Mouse (Mus musculus): ENCODE data around the gene Kdm1b. TPM values are rescaled to one million over a fixed set of nuclear protein-coding genes. Genes with fewer than 3 reads are reported as not detected.
A peak's percentile ranks its signal among the peaks of the same experiment; 100 is the strongest.

The Kdm1b gene
- polyA plus RNA-seq, 1 experiment from 2014 or later = 9.9 TPM

DNA sequence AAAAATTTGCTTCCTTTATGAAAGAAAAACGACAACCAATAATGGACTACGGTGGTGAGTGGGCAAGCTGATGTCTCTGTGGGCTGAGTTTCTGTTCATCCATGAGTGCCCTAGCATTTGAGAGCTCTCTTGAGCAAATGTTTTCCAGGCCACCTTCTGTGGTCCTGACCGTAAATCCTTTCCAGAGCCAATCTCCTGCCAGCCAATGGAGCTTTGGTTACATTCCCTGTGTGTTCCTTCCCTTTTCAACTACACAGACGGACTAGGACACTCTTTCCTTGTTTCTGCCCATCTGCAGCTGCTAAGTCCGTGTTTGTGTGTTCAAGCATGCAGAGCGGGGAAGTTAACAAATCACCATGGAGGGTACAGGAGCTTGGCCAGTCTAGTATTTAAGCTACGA, 22.5 kb upstream of the Kdm1b start:
- Histone ChIP-seq H3K4me1 (ENCODE audit: control insufficient read depth, insufficient read depth, low read length) (no peaks in the 10 kb centered on the region), H3K36me3 (ENCODE audit: control insufficient read depth, insufficient read depth) (no peaks in the 10 kb centered on the region), H3K27ac (ENCODE audit: low read length) (no peak overlapping the region), H3K9me3 (replicated peaks; ENCODE audit: control insufficient read depth, low read length) (no peaks in the 10 kb centered on the region), H3K27me3 (ENCODE audit: control insufficient read depth, insufficient read depth, low read length) (no peaks in the 10 kb centered on the region), H3K4me3 (ENCODE audit: low read length) (no peak overlapping the region), H3K9ac (ENCODE audit: low read length) (no peak overlapping the region), H3K4me2 (ENCODE audit: low read depth, low read length) (no peak overlapping the region)
- 75% methylated on average over 7 of the region's 7 CpGs for WGBS
- ATAC-seq (replicated peaks; ENCODE audit: extremely low read depth, insufficient read depth, low FRiP score) = no peak

DNA sequence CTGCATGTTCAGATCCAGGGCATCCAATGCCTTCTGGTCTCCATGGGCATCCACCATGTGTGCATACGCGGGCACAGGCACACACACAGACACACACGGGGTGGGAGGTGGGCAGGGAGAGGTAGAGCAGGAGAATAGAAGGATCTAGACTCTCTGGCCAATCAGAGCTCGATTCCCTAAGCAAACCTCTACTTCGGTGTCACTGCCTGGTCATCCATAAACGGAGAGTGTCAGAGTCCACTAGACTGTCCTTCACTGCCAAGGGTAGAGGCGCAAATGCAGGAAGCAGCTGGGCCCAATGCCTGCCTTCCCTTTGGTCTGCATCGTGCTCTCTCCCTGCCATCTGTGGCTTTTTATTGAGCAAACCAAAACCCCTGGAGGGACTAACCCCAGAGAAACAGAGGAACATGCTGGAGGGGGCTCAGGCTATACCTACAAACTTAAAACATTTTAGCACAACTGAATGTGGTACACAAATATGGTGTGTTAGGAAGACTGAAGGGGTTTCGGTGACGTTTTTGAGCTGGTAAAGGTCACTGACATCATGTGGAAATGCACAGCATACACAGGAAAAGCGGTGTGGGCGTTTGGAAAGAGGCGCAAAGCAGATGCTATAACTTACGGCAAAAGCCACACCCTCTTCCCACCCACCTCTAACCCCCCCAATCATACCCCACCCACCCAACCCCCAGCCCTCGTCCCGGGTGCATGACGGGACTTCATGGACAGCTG, 12.8 kb upstream of the Kdm1b start:
- H3K27me3 ChIP-seq (ENCODE audit: control insufficient read depth, insufficient read depth, low read length) = no peaks in the 10 kb centered on the region
- no peak overlapping the region for H3K9ac ChIP-seq (ENCODE audit: low read length)

GRCm38 (mm10) chr13:47033602-47034001, 9.7 kb upstream of the Kdm1b start:
- ATAC-seq (replicated peaks; ENCODE audit: extremely low read depth, insufficient read depth, low FRiP score) = no peak
- H3K4me3 ChIP-seq (ENCODE audit: low read length) = no peak overlapping the region
- no peak overlapping the region for H3K9ac ChIP-seq (ENCODE audit: low read length)
- peaks cover 5% of the 10 kb centered on the region; the same call in 1 of the 2 replicates for H3K4me1 ChIP-seq (ENCODE audit: control insufficient read depth, insufficient read depth, low read length)
- no peak overlapping the region for H3K27ac ChIP-seq (ENCODE audit: low read length)
- H3K36me3 ChIP-seq (ENCODE audit: control insufficient read depth, insufficient read depth) = no peaks in the 10 kb centered on the region
- H3K4me2 ChIP-seq (ENCODE audit: low read depth, low read length) = no peak overlapping the region
- no peaks in the 10 kb centered on the region for H3K9me3 ChIP-seq (replicated peaks; ENCODE audit: control insufficient read depth, low read length)
- no peaks in the 10 kb centered on the region for H3K27me3 ChIP-seq (ENCODE audit: control insufficient read depth, insufficient read depth, low read length)
- WGBS = 87% methylated on average over 4 of the region's 4 CpGs

More for the DNA sequence above, 12.8 kb upstream of the Kdm1b start:
- Histone ChIP-seq H3K36me3 (ENCODE audit: control insufficient read depth, insufficient read depth) (no peaks in the 10 kb centered on the region), H3K4me1 (ENCODE audit: control insufficient read depth, insufficient read depth, low read length) (peaks cover 5% of the 10 kb centered on the region; the same call in 1 of the 2 replicates), H3K27ac (ENCODE audit: low read length) (no peak overlapping the region), H3K4me2 (ENCODE audit: low read depth, low read length) (no peak overlapping the region), H3K9me3 (replicated peaks; ENCODE audit: control insufficient read depth, low read length) (no peaks in the 10 kb centered on the region), H3K4me3 (ENCODE audit: low read length) (no peak overlapping the region)
- no peak for ATAC-seq (replicated peaks; ENCODE audit: extremely low read depth, insufficient read depth, low FRiP score)
- WGBS = 85% methylated on average over 17 of the region's 17 CpGs

DNA sequence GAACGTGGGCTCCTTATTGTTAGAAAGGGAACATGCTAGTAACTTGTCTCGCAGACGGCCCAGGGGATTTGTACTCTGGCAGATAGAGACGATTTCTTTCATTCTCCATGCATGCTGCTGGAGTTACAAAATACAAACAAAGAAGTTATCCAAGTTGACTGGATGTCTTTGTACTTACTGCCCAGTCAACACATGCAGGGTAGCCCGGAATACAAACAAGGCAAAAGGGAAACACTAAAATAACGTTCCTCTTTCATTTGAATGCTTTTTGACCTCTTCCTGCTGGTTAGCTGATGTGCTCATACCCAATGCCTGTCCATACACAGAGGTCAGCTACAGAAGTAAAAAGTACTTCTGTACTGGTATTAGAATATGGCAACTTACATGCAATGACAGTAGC, 5.4 kb upstream of the Kdm1b start:
- H3K9ac ChIP-seq (ENCODE audit: low read length) = no peak overlapping the region
- H3K4me3 ChIP-seq (ENCODE audit: low read length) = no peak overlapping the region
- no peak overlapping the region for H3K27ac ChIP-seq (ENCODE audit: low read length)
- H3K4me1 ChIP-seq (ENCODE audit: control insufficient read depth, insufficient read depth, low read length) = peaks cover 5% of the 10 kb centered on the region; the same call in 1 of the 2 replicates
- no peaks in the 10 kb centered on the region for H3K36me3 ChIP-seq (ENCODE audit: control insufficient read depth, insufficient read depth)
- no peaks in the 10 kb centered on the region for H3K27me3 ChIP-seq (ENCODE audit: control insufficient read depth, insufficient read depth, low read length)
- H3K9me3 ChIP-seq (replicated peaks; ENCODE audit: control insufficient read depth, low read length) = no peaks in the 10 kb centered on the region
- no peak overlapping the region for H3K4me2 ChIP-seq (ENCODE audit: low read depth, low read length)
- WGBS = 78% methylated on average over 6 of the region's 6 CpGs
- no peak for ATAC-seq (replicated peaks; ENCODE audit: extremely low read depth, insufficient read depth, low FRiP score)

DNA sequence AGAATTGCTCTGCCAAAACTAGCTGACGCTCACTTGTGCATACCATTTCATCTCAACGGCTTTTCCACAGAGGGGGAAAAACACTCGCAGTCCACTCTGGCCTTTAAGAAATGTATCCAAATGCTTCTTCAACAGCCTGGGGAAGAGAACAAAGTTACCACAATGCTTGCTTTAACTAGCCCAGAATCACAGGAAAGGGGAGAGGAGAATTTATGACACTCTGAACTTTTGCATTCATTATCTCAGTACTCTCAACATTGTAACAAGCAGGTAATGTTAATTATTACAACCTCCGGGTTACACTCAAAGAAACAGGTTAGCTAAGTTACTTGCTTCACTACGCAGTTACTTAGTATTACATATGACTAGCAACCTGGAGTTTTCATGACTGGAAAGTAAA, 3.2 kb upstream of the Kdm1b start:
- Histone ChIP-seq H3K9ac (ENCODE audit: low read length) (no peak overlapping the region), H3K4me3 (ENCODE audit: low read length) (no peak overlapping the region), H3K27me3 (ENCODE audit: control insufficient read depth, insufficient read depth, low read length) (no peaks in the 10 kb centered on the region), H3K36me3 (ENCODE audit: control insufficient read depth, insufficient read depth) (no peaks in the 10 kb centered on the region), H3K9me3 (replicated peaks; ENCODE audit: control insufficient read depth, low read length) (no peaks in the 10 kb centered on the region), H3K4me2 (ENCODE audit: low read depth, low read length) (no peak overlapping the region), H3K4me1 (ENCODE audit: control insufficient read depth, insufficient read depth, low read length) (peaks cover 8% of the 10 kb centered on the region), H3K27ac (ENCODE audit: low read length) (no peak overlapping the region)
- ATAC-seq (replicated peaks; ENCODE audit: extremely low read depth, insufficient read depth, low FRiP score) = no peak
- 89% methylated on average over 5 of the region's 5 CpGs for WGBS

DNA sequence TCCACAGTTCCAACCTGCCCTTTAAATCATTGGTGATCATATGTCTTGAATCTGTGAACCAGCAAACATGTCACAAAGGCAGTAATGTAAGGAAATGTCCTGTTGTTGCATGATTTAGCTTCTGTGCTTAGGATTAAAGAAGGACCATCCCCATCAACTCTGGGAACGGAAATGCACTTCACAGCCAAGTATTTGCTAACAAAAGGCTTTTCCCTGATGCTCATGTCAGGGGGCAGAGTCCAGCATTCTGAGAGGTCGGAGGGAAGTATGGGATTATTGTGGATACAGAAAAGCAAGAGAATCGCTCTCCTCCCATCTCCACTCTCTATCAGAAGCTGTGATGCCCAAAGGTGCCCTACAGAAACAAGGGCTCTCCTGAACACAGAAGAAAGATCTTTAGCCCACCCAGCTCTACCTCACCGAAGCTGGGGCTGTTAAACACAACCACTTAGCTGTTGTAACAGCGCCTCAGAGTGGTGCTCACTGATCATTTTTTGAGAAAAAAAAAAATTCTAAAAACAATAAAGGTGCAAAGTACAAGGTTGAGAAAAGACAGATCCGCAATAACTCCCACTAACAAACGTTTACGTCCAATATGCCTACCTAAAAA, 1.2 kb upstream of the Kdm1b start:
- ATAC-seq (replicated peaks; ENCODE audit: extremely low read depth, insufficient read depth, low FRiP score) = no peak
- Histone ChIP-seq H3K36me3 (ENCODE audit: control insufficient read depth, insufficient read depth) (no peaks in the 10 kb centered on the region), H3K4me2 (ENCODE audit: low read depth, low read length) (peak overlapping the region; percentile 100), H3K9me3 (replicated peaks; ENCODE audit: control insufficient read depth, low read length) (no peaks in the 10 kb centered on the region), H3K4me1 (ENCODE audit: control insufficient read depth, insufficient read depth, low read length) (peaks cover 8% of the 10 kb centered on the region), H3K9ac (ENCODE audit: low read length) (no peak overlapping the region; the same call in 1 of the 2 replicates), H3K27ac (ENCODE audit: low read length) (no peak overlapping the region), H3K4me3 (ENCODE audit: low read length) (peak overlapping the region; percentile 80), H3K27me3 (ENCODE audit: control insufficient read depth, insufficient read depth, low read length) (no peaks in the 10 kb centered on the region)
- 50% methylated on average over 8 of the region's 8 CpGs for WGBS

DNA sequence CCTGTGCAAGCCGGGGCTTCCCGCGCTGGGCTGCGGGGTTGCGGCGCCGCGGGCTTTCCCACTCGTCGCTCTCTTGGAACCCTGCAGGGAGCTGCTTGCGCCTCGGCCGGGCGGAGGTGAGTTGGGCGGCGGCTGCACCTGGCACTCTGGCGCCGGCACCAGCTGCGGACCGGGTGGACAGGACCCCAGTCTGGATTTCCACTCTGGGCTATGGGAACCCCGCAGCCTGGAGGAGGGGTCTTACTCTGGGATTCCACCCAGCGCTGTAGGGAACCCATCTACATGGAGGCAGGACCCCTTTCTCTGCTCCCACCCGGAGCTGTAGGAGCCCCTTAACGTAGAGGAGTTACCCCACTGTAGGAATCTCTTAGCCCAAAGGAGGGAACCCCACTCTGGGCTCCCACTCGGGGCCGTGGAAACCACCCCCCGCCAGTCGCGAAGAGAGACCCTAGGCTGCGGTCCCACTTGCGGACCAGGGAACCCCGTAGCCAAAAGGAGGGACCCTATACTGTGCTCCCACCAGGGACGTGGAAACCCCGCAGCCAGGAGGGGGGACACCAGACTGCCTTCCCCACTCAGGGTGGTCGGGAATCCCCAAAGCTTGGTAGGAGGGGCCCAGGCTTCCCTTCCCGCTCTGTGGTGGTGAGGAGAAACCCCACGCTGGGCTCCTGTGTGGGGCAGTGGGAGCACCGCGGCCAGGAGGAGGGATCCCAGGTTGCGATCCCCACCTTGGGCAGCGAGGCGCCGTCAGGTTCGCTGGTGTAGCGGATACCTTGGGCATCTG, 726 bp downstream of the Kdm1b start:
- H3K4me1 ChIP-seq (ENCODE audit: control insufficient read depth, insufficient read depth, low read length) = peaks cover 8% of the 10 kb centered on the region
- peaks cover 6% of the 10 kb centered on the region for H3K36me3 ChIP-seq (ENCODE audit: control insufficient read depth, insufficient read depth)
- H3K4me3 ChIP-seq (ENCODE audit: low read length) = peak overlapping the region; percentile 80
- peak overlapping the region; percentile 86 for H3K9ac ChIP-seq (ENCODE audit: low read length)
- H3K4me2 ChIP-seq (ENCODE audit: low read depth, low read length) = peak overlapping the region; percentile 100
- ATAC-seq (replicated peaks; ENCODE audit: extremely low read depth, insufficient read depth, low FRiP score) = peak; percentile 16
- whole genome bisulfite sequencing = under 1% methylated on average over 45 of the region's 45 CpGs
- peak overlapping the region; percentile 75 for H3K27ac ChIP-seq (ENCODE audit: low read length)
- H3K9me3 ChIP-seq (replicated peaks; ENCODE audit: control insufficient read depth, low read length) = no peaks in the 10 kb centered on the region
- no peaks in the 10 kb centered on the region for H3K27me3 ChIP-seq (ENCODE audit: control insufficient read depth, insufficient read depth, low read length)

DNA sequence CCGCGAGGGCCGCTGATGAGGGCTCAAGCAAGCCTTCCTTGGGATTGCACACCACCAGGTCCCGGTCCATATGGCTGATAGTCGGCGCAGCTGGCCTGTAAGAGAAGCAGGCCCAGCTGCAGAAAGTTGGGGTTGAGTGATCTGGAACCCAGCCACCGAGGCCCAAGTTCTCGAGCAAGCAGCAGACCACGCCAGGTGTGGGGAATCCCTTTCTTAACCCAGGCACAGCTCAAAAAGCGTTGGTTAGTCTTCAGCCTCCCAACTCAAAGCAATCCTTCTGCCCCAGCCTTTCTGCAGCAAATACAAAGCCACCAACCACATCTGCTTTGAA, 1.3 kb downstream of the Kdm1b start, which contains the start of gene Tpmt:
Gene Tpmt (minus strand): TSS at position 121 of the 331 bp plus-strand sequence.
- Histone ChIP-seq H3K27me3 (ENCODE audit: control insufficient read depth, insufficient read depth, low read length) (no peaks in the 10 kb centered on the region), H3K4me1 (ENCODE audit: control insufficient read depth, insufficient read depth, low read length) (peaks cover 8% of the 10 kb centered on the region), H3K27ac (ENCODE audit: low read length) (peak within 1 kb of the TSS; percentile 75), H3K4me2 (ENCODE audit: low read depth, low read length) (peak within 1 kb of the TSS; percentile 100), H3K9me3 (replicated peaks; ENCODE audit: control insufficient read depth, low read length) (no peaks in the 10 kb centered on the region), H3K4me3 (ENCODE audit: low read length) (peak within 1 kb of the TSS; percentile 80), H3K36me3 (ENCODE audit: control insufficient read depth, insufficient read depth) (peaks cover 8% of the 10 kb centered on the region), H3K9ac (ENCODE audit: low read length) (peak within 1 kb of the TSS; percentile 86)
- WGBS = 22% methylated on average over 10 of the region's 10 CpGs
- no peak for ATAC-seq (replicated peaks; ENCODE audit: extremely low read depth, insufficient read depth, low FRiP score)

DNA sequence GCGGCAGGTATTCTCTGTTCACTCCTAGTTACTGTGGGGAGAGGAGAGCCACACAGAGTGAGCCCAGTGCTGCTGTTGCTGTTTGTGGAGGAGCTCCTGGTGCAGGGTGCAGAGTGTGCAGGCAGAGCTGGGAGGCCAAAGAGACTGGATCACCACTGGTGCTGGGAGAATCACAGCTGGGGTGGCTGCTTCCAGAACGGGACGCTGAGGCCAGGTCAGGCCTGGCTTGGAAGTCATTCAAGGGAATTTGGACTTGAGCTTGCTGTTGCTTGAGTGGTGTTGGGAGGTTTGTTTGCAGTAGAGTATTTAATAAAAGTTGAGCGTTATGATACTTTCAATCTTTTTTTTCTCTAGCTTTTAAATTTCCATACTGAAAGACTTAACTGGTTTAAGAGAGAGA, 4.7 kb downstream of the Kdm1b start:
- Histone ChIP-seq H3K36me3 (ENCODE audit: control insufficient read depth, insufficient read depth) (peaks cover 15% of the 10 kb centered on the region), H3K27ac (ENCODE audit: low read length) (no peak overlapping the region), H3K4me2 (ENCODE audit: low read depth, low read length) (no peak overlapping the region), H3K4me1 (ENCODE audit: control insufficient read depth, insufficient read depth, low read length) (peaks cover 5% of the 10 kb centered on the region), H3K4me3 (ENCODE audit: low read length) (no peak overlapping the region), H3K27me3 (ENCODE audit: control insufficient read depth, insufficient read depth, low read length) (no peaks in the 10 kb centered on the region), H3K9me3 (replicated peaks; ENCODE audit: control insufficient read depth, low read length) (no peaks in the 10 kb centered on the region), H3K9ac (ENCODE audit: low read length) (no peak overlapping the region)
- WGBS = 83% methylated on average over 4 of the region's 4 CpGs
- ATAC-seq (replicated peaks; ENCODE audit: extremely low read depth, insufficient read depth, low FRiP score) = no peak
